Mouse (Mus musculus) lung, embryonic 16.5 days (tissue): ENCODE results near the gene Vps45. TPM values are rescaled to one million over a fixed set of nuclear protein-coding genes. Genes with fewer than 3 reads are reported as not detected.

Experiments used
- ATAC-seq: fragments of 200-750 bp; cut with Nextera tagmentation; 2 replicates; pipeline ENCODE4 v1.8.0; 2017; ENCODE audit warnings: low read depth, mild to moderate bottlenecking, moderate library complexity
- H3K27ac ChIP-seq: fragments of 300-500 bp; sonication (generic); 2 replicates; pipeline ENCODE4 v1.5.1; 2014; ENCODE audit warnings: mild to moderate bottlenecking, control low read depth, low read length
- H3K27me3 ChIP-seq: fragments of 300-500 bp; sonication (generic); 2 replicates; pipeline ENCODE4 v1.6.1; 2014; ENCODE audit warnings: low read depth, low read length, mixed read lengths; ENCODE audit not compliant: control insufficient read depth, insufficient read depth
- H3K36me3 ChIP-seq: fragments of 300-500 bp; sonication (generic); 2 replicates; pipeline ENCODE4 v1.6.1; 2014; ENCODE audit warnings: low read length; ENCODE audit not compliant: control insufficient read depth, insufficient read depth
- H3K4me1 ChIP-seq: fragments of 300-500 bp; sonication (generic); replicated peaks from 2 replicates; pipeline ENCODE4 v1.6.1; 2014; ENCODE audit warnings: low read length, mixed read lengths; ENCODE audit not compliant: control insufficient read depth, insufficient read depth
- H3K4me2 ChIP-seq: fragments of 300-500 bp; sonication (generic); 2 replicates; pipeline ENCODE4 v1.6.1; 2014; ENCODE audit warnings: low read depth, low read length, control low read depth
- H3K4me3 ChIP-seq: fragments of 300-500 bp; sonication (generic); 2 replicates; pipeline ENCODE4 v1.5.1; 2014; ENCODE audit warnings: mild to moderate bottlenecking, low read length, control low read depth
- H3K9ac ChIP-seq: fragments of 300-500 bp; sonication (generic); 2 replicates; pipeline ENCODE4 v1.6.1; 2014; ENCODE audit warnings: low read length, control low read depth
- H3K9me3 ChIP-seq: fragments of 300-500 bp; sonication (generic); 2 replicates; pipeline ENCODE4 v1.6.1; 2016; ENCODE audit warnings: low read length; ENCODE audit not compliant: control insufficient read depth
- WGBS: fragments of 180-500 bp; shearing (Covaris S2); extraction: QIAGEN DNeasy Blood & Tissue Kit; methylation state at CpG from one replicate; pipeline ENCODE4 v1.1.7; 2014; 5-methylcytosine and 5-hydroxymethylcytosine counted together
- polyA plus RNA-seq: library from polyadenylated mRNA; unstranded; fragments of >200 nt; fragmentation: Nextera tagmentation; extraction: Ambion mirVana; gene quantifications from 2 replicates; pipeline ENCODE4 v1.2.1, GENCODE M21; 2015

The Vps45 gene
- polyA plus RNA-seq, 1 experiment from 2014 or later: 39.8 TPM

DNA sequence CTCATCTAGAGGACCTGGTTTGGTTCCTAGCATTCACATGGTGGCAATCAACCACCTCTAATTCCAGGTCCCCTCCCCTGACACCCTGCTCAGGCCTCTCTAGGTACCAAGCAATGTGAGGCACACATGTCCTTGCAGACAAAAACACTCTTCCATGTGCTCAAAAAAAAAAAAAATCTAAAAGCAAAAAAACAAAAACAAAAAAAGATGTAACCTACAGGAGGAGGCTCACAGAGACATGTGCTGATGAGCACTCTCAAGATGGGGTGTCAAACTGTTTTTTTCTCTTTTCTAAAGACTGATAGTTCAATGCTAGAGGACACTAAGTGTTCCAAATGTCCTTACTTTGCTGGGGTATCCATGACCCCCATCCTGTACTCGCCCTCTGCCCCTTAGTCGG is 23.8 kb upstream of the Vps45 start:
- H3K9ac ChIP-seq: no peak overlapping the region
- no peaks in the 10 kb centered on the region for H3K36me3 ChIP-seq
- WGBS: 65% methylated on average over 2 of the region's 2 CpGs
- no peak overlapping the region for H3K4me3 ChIP-seq
- no peaks in the 10 kb centered on the region for H3K4me1 ChIP-seq
- H3K9me3 ChIP-seq: 0 out of 2 replicates have a peak, but pooled peaks cover 3% of the 10 kb centered on the region
- H3K4me2 ChIP-seq: no peak overlapping the region
- H3K27ac ChIP-seq: no peak overlapping the region
- ATAC-seq: no peak
- H3K27me3 ChIP-seq: no peaks in the 10 kb centered on the region

DNA sequence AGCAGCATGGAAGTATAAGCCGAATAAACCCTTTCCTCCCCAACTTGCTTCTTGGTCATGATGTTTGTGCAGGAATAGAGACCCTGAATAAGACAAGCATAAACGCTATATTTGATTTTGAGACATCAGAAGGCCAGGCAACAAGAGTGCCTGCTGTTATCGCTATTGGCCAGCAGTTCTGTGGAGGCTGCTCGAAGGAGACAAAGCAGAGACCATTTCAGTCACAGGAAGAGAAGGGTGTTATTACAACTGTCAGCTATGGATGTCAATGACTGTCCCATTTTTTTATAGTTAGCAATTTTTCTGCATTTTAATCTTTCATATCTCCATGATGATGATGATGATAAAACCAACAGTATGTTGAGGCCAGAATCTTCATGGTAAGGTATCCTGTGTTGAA is 23.4 kb upstream of the Vps45 start:
- Histone ChIP-seq H3K36me3 (no peaks in the 10 kb centered on the region), H3K4me1 (no peaks in the 10 kb centered on the region), H3K9ac (no peak overlapping the region), H3K9me3 (0 out of 2 replicates have a peak, but pooled peaks cover 3% of the 10 kb centered on the region), H3K27ac (no peak overlapping the region), H3K4me3 (no peak overlapping the region), H3K27me3 (no peaks in the 10 kb centered on the region), H3K4me2 (no peak overlapping the region)
- WGBS: 75% methylated on average over 4 of the region's 4 CpGs
- ATAC-seq: no peak

DNA sequence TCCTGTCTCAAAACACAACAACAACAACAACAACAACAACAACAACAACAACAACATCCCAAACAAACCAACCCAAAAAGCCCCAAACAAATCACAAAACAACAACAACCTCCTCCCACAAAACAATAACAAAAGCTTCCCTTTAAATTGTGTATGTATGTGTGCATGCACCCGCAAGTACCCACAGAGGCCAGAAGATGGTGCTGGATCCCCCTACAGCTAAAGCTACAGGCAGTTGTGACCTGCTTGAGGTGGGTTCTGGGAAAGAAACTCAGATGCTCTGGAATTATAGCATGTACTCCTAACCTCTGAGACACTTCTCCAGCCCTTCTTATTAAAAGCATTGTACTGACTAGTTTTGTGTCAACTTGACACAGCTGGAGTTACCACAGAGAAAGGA is 22.7 kb upstream of the Vps45 start:
- no peak overlapping the region for H3K27ac ChIP-seq
- H3K9me3 ChIP-seq: 0 out of 2 replicates have a peak, but pooled peaks cover 3% of the 10 kb centered on the region
- WGBS: 61% methylated on average over 1 of the region's 1 CpGs
- no peak overlapping the region for H3K9ac ChIP-seq
- no peaks in the 10 kb centered on the region for H3K36me3 ChIP-seq
- no peak overlapping the region for H3K4me3 ChIP-seq
- no peaks in the 10 kb centered on the region for H3K27me3 ChIP-seq
- ATAC-seq: no peak
- no peak overlapping the region for H3K4me2 ChIP-seq
- no peaks in the 10 kb centered on the region for H3K4me1 ChIP-seq

DNA sequence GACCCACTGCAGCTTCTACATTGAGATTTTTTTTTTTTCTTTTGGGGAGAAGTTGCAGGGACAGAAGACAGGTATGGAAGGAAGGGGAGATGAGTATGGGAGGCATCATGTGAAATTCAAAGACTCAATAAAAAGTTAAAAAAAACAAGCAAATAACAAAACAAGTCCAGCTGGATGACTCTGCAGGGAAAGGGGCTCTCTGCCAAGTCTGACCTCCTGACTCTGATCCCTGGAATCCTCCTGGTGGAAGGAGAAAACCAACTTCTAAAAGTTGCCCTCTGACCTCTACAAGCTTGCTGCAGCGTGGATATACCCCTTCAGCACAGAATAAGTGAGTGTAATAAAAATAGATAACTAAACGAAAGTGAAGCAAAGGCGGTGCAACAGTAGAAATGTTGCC is 20.4 kb upstream of the Vps45 start:
- 57% methylated on average over 3 of the region's 3 CpGs for WGBS
- Histone ChIP-seq H3K4me2 (no peak overlapping the region), H3K4me1 (no peaks in the 10 kb centered on the region), H3K27me3 (no peaks in the 10 kb centered on the region), H3K9me3 (no peaks in the 10 kb centered on the region), H3K4me3 (no peak overlapping the region), H3K9ac (no peak overlapping the region), H3K27ac (no peak overlapping the region), H3K36me3 (no peaks in the 10 kb centered on the region)
- no peak for ATAC-seq

DNA sequence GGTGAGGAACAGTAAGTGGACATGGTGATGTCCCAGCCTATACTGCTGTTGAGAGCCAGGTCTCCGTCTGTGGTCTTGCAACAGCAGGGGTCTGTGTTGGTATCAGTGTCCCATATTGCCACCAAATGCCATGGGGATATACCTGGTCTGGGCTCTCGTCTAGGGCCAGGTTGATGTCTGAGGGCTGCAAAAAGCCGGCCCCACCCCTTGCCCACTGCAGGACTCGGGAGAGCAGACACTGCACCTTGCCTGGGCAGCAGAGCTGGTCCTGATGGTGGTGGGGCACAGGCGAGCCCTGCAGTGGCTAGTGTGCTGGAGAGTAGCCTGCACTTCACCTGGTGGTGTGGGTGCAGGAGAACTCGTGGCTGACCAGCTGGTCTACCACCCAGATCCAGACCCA is 19.8 kb upstream of the Vps45 start:
- no peaks in the 10 kb centered on the region for H3K27me3 ChIP-seq
- no peak overlapping the region for H3K27ac ChIP-seq
- H3K36me3 ChIP-seq: no peaks in the 10 kb centered on the region
- no peak overlapping the region for H3K4me3 ChIP-seq
- no peak for ATAC-seq
- no peaks in the 10 kb centered on the region for H3K4me1 ChIP-seq
- no peak overlapping the region for H3K4me2 ChIP-seq
- no peak overlapping the region for H3K9ac ChIP-seq
- 63% methylated on average over 6 of the region's 6 CpGs for WGBS
- no peaks in the 10 kb centered on the region for H3K9me3 ChIP-seq

DNA sequence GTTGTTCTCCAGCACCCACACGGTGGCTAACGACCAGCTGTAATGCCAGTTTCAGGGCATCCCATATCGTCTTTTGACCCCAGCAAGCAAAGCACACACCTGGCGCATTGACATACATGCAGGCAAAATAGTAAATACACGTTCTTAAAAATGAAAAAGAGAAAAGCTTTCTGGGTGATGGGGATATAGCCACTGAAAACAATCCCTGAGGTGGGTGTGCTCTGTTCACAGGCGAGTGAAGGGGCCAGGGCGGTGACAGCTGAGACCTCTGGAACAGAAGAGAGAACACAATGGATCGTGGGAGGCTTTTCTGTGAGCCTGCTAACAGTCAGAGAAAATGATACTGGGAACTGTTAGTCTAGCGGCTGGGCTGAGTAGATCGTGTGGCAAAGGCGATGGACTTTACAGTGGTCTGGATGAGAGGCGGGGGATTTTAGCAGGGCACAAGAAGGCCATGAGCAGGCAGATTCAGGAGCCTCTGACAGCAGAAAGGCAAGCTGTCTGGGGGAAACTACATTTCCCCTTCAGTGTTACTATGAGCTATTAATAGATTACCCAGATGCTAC is 14.7 kb upstream of the Vps45 start:
- WGBS: 75% methylated on average over 12 of the region's 12 CpGs
- no peak overlapping the region for H3K4me2 ChIP-seq
- no peaks in the 10 kb centered on the region for H3K36me3 ChIP-seq
- no peak overlapping the region for H3K4me3 ChIP-seq
- H3K9ac ChIP-seq: no peak overlapping the region
- H3K27me3 ChIP-seq: no peaks in the 10 kb centered on the region
- no peak for ATAC-seq
- no peaks in the 10 kb centered on the region for H3K4me1 ChIP-seq
- H3K9me3 ChIP-seq: no peaks in the 10 kb centered on the region
- H3K27ac ChIP-seq: no peak overlapping the region

DNA sequence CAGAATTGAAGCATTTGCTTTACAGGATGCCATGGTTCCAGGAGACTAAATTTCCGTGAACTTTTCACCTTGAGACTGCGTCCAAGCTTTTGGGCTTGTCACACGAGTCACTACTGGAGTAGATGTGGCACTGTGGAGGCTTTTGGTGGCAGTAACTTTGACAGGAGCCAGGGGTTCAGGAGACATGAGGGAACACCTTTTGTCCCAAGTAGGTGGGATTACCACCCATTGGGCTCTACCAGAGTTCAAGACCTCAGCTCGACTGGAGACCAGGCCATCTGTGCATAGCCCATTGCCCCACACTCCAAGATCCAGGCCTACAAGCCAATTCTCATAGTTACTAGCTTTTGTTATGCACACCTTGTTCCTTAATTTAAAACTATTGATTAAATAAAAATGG is 12.0 kb upstream of the Vps45 start:
- Histone ChIP-seq H3K9me3 (no peaks in the 10 kb centered on the region), H3K4me1 (no peaks in the 10 kb centered on the region), H3K4me2 (no peak overlapping the region), H3K27me3 (no peaks in the 10 kb centered on the region), H3K9ac (no peak overlapping the region), H3K27ac (no peak overlapping the region), H3K36me3 (no peaks in the 10 kb centered on the region), H3K4me3 (no peak overlapping the region)
- ATAC-seq: no peak
- 58% methylated on average over 4 of the region's 4 CpGs for WGBS

DNA sequence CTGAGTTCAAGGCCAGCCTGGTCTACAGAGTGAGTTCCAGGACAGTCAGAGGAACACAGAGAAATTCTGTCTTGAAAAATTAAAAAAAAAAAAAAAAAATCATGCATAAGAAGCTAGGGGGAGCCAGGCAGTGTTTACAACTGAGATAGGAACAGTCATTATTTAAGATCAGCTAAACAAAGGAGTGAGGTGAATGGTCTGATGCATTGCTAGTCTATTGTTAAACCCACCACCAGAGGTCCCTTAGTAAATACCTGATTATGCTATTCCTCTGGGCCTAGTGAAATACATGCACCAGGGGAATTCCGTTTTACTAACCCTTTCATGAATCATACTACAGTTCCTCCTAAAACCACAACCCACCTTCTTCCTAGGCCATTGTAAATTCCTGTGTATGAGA is 11.3 kb upstream of the Vps45 start:
- ATAC-seq: no peak
- Histone ChIP-seq H3K4me3 (no peak overlapping the region), H3K27me3 (no peaks in the 10 kb centered on the region), H3K4me1 (no peaks in the 10 kb centered on the region), H3K27ac (no peak overlapping the region), H3K9ac (no peak overlapping the region), H3K9me3 (no peaks in the 10 kb centered on the region), H3K4me2 (no peak overlapping the region), H3K36me3 (no peaks in the 10 kb centered on the region)
- 47% methylated on average over 1 of the region's 1 CpGs for WGBS

DNA sequence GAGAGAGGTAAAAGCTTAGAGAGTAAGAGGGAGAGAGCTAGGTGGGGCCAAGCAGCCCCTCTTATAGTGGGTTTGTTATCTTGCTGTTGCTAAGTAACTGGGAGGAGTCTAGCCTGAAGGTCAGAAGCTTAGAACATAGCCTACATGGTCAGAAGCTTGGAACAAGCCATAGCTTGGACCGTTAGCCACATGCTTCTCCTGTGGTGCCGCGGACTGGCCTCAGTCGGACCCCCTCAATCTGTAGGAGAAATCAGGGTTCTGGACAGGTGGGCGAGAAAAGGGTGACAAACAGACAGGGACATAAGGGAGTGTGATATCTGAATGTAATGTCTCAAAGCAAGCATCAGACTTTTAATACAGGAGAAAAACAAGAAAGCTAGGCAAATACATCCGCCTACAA is 10.8 kb upstream of the Vps45 start:
- ATAC-seq: no peak
- no peaks in the 10 kb centered on the region for H3K27me3 ChIP-seq
- no peak overlapping the region for H3K4me2 ChIP-seq
- WGBS: 87% methylated on average over 6 of the region's 6 CpGs
- no peak overlapping the region for H3K27ac ChIP-seq
- no peaks in the 10 kb centered on the region for H3K36me3 ChIP-seq
- H3K4me3 ChIP-seq: no peak overlapping the region
- no peaks in the 10 kb centered on the region for H3K9me3 ChIP-seq
- no peak overlapping the region for H3K9ac ChIP-seq
- H3K4me1 ChIP-seq: no peaks in the 10 kb centered on the region

DNA sequence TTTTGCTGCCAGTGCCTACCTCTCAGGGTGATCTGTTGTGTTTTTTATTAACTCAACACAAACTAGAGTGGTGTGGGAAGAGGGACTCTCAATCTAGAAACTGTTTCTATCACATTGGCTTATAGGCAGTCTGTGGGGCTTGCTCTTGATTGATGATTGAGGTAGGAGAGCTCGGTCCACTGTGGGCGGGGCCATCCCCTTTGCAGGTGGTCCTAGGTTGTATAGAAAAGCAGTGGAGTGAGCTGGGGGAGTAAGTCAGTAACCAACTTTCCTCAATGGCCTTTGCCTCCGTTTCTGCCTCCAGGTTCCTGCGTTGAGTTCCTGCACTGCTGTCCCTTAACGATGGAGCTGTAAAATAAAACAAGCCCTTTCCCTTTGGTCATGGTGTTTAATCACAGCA is 8.5 kb upstream of the Vps45 start:
- no peak overlapping the region for H3K4me3 ChIP-seq
- H3K4me1 ChIP-seq: no peaks in the 10 kb centered on the region
- H3K36me3 ChIP-seq: no peaks in the 10 kb centered on the region
- 85% methylated on average over 5 of the region's 5 CpGs for WGBS
- H3K9me3 ChIP-seq: no peaks in the 10 kb centered on the region
- ATAC-seq: no peak
- no peaks in the 10 kb centered on the region for H3K27me3 ChIP-seq
- no peak overlapping the region for H3K4me2 ChIP-seq
- H3K27ac ChIP-seq: no peak overlapping the region
- H3K9ac ChIP-seq: no peak overlapping the region
